ENCODE assay signal across 14 mouse cellular contexts in the genomic region with DNA sequence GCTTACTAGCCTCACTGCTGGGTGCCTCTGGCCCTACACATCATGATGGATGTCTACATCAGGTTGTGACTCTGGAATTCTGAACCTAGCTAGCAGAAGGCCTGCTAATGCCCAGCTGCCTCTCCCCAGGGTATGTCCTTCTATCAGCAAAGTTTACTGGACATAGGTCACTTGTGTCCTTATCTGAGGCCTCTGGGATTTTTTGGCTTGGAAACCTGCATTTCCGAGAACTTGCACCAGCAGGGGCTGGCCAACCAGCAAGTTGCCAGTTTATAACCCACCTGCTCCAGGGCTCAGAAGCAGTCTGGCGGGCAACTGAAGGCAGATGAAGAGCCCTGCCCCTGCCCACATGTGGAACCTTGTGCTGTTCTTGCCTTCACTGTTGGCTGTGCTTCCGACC. TPM values are rescaled to one million over a fixed set of nuclear protein-coding genes. Genes with fewer than 3 reads are reported as not detected.
"Had no signal": no experiment of that assay in that cellular context is flagged by ENCODE, and none has a peak within 500 bp of the region (broad histone marks: within the 10 kb centered on the region; RNA-seq: fewer than 3 reads in every experiment).

Gene Itih4 (plus strand): TSS at position 273 of the 400 bp plus-strand sequence.

- H3K4me1 ChIP-seq: midbrain, embryonic 13.5 days had no signal

- H3K4me2 ChIP-seq: limb, embryonic 13.5 days; lung, embryonic 15.5 days; midbrain, embryonic 13.5 days; stomach, embryonic 15.5 days had no signal

- H3K27ac ChIP-seq: kidney, postnatal 0 days; limb, embryonic 13.5 days; lung, embryonic 15.5 days; midbrain, embryonic 13.5 days; stomach, embryonic 15.5 days had no signal

- DNase-seq: kidney, adult 11 months; kidney, adult 9 months; kidney, postnatal 36 days; left cerebral cortex, postnatal 4 days; lung, postnatal 36 days; right cerebral cortex, postnatal 14 days; thymus, postnatal 36 days had no signal

- H3K9me3 ChIP-seq: limb, embryonic 13.5 days; lung, embryonic 15.5 days; midbrain, embryonic 13.5 days; stomach, embryonic 15.5 days had no signal

- ATAC-seq: midbrain, embryonic 13.5 days had no signal

- H3K36me3 ChIP-seq: limb, embryonic 13.5 days; lung, embryonic 15.5 days; midbrain, embryonic 13.5 days; stomach, embryonic 15.5 days had no signal

- H3K27me3 ChIP-seq: limb, embryonic 13.5 days; lung, embryonic 15.5 days; midbrain, embryonic 13.5 days; stomach, embryonic 15.5 days had no signal

- H3K4me3 ChIP-seq: limb, embryonic 13.5 days; lung, embryonic 15.5 days; midbrain, embryonic 13.5 days; stomach, embryonic 15.5 days had no signal

- H3K9ac ChIP-seq: limb, embryonic 13.5 days; lung, embryonic 15.5 days; midbrain, embryonic 13.5 days; stomach, embryonic 15.5 days had no signal

RNA-seq across cellular contexts. Expression of gene Itih4, which starts in this region (rescaled TPM):
- total RNA-seq: left cerebral cortex, postnatal 4 days; megakaryocyte progenitor cell, adult 5-6 weeks; midbrain, postnatal 0 days had no signal
- polyA plus RNA-seq: midbrain, embryonic 13.5 days; midbrain, postnatal 0 days had no signal
